Mouse (Mus musculus): ENCODE data around the gene Scd2. TPM values are rescaled to one million over a fixed set of nuclear protein-coding genes. Genes with fewer than 3 reads are reported as not detected.
"Not testable (repeated sequence)": the region's sequence is repeated elsewhere in the genome, so short reads cannot be mapped to it uniquely, and the experiment has no call there.

The Scd2 gene
- polyA plus RNA-seq, 1 experiment from 2014 or later, result 178 TPM

DNA sequence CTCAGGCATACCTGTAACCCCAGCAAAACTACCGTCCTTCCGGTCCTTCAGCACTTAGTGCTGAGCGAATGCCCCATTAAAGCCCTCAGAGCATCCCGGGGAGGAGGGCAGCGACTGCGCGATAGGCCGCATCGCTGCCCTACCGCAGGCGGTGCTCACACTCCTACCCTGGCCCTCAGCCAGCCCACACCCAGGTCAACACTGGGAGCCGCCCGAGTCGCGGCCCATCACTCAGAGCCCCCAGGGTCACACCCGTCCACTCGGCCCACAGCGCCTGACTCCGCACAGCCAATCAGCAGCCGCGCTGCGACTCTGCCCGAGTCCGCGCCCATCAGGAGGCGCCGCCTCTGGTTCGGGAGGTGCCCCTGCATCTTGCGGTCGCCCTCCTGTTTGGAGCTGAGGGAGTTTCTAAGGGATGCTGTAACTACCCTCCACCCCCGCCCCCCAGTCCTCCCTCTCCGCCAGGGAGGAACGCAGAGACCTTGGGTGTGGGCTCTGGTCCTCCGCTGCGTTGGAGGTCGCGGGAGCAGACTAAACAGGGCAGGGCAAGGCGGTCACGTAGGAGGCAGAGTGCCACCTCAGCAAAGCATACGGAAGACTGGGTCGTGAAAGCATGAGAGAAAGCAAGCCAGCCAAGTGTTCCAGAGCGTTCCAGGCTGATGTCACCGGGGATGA, 26.5 kb upstream of the Scd2 start:
- Histone ChIP-seq H3K36me3 (ENCODE audit: insufficient read depth, low read length) (no peaks in the 10 kb centered on the region), H3K4me3 (ENCODE audit: low read length) (peak overlapping the region; percentile 61), H3K27me3 (ENCODE audit: insufficient read depth, low read length) (no peaks in the 10 kb centered on the region), H3K9me3 (ENCODE audit: low read length) (no peaks in the 10 kb centered on the region), H3K4me1 (ENCODE audit: insufficient read depth, low read length) (peaks cover 13% of the 10 kb centered on the region; the same call in 1 of the 2 replicates), H3K27ac (ENCODE audit: low read length) (peak overlapping the region; percentile 95), H3K4me2 (replicated peaks; ENCODE audit: low read depth, low read length) (peak overlapping the region; percentile 84), H3K9ac (replicated peaks; ENCODE audit: low read length) (peak overlapping the region; percentile 86)
- under 1% methylated on average over 43 of the region's 43 CpGs for WGBS
- peak; percentile 98 for ATAC-seq (ENCODE audit: low FRiP score, low TSS enrichment)

DNA sequence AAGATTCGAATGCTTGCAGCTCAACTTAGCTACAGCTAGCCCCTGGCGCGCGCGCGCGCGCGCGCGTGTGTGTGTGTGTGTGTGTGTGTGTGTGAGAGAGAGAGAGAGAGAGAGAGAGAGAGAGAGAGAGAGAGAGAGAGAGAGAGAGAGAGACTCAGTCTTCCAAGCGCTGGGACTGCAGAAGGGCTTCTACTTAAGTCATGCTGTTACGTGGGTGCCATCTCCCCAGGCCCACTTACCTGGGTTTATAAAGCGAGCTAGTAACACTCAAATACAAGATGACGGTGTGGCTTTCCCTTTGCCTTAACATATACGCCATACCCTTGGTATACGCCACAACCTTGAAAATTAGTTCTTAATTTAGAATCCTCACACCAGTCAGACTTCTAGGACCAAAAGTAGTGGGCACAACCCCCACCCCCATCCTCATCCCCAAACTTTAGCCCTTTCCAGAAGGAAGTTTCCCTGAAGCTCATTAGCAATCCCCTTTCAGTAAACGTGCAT, 25.9 kb upstream of the Scd2 start:
- Histone ChIP-seq H3K4me2 (replicated peaks; ENCODE audit: low read depth, low read length) (peak overlapping the region; percentile 84), H3K9ac (replicated peaks; ENCODE audit: low read length) (peak overlapping the region; percentile 86), H3K36me3 (ENCODE audit: insufficient read depth, low read length) (no peaks in the 10 kb centered on the region), H3K27ac (ENCODE audit: low read length) (peak overlapping the region; percentile 95), H3K4me3 (ENCODE audit: low read length) (peak overlapping the region; percentile 61), H3K27me3 (ENCODE audit: insufficient read depth, low read length) (no peaks in the 10 kb centered on the region), H3K9me3 (ENCODE audit: low read length) (no peaks in the 10 kb centered on the region), H3K4me1 (ENCODE audit: insufficient read depth, low read length) (peaks cover 13% of the 10 kb centered on the region; the same call in 1 of the 2 replicates)
- 17% methylated on average over 12 of the region's 18 CpGs for WGBS
- 0 out of 2 replicates have a peak, but pooled peaks have one; percentile 0 for ATAC-seq (ENCODE audit: low FRiP score, low TSS enrichment)

DNA sequence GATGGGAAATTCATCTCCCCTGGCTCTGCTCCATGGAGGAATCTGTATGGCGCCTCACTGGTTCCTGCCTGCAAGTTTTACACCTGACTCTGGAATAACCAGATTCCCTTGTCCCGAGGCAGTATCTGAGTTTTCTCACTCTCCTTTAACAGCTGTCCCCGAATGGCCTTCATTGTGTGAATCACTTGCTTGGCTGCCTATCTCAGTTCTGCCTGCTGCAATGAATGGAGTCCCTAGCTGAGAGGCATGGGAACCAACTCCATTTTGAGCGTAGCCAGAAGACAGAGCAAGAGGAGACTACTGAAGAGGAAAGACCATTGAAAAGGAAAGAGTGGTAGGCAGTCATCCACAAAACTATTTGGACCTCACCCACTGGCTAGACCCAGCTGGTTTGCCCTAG, 19.8 kb upstream of the Scd2 start:
- Histone ChIP-seq H3K4me2 (replicated peaks; ENCODE audit: low read depth, low read length) (no peak overlapping the region), H3K9ac (replicated peaks; ENCODE audit: low read length) (no peak overlapping the region), H3K9me3 (ENCODE audit: low read length) (no peaks in the 10 kb centered on the region), H3K27me3 (ENCODE audit: insufficient read depth, low read length) (no peaks in the 10 kb centered on the region), H3K4me3 (ENCODE audit: low read length) (no peak overlapping the region), H3K27ac (ENCODE audit: low read length) (no peak overlapping the region), H3K4me1 (ENCODE audit: insufficient read depth, low read length) (no peaks in the 10 kb centered on the region), H3K36me3 (ENCODE audit: insufficient read depth, low read length) (no peaks in the 10 kb centered on the region)
- ATAC-seq (ENCODE audit: low FRiP score, low TSS enrichment), result 0 out of 2 replicates have a peak, but pooled peaks have one; percentile 4
- WGBS, result 75% methylated on average over 4 of the region's 4 CpGs

GRCm38 (mm10) chr19:44274452-44274851, 19.0 kb upstream of the Scd2 start:
- Histone ChIP-seq H3K9me3 (ENCODE audit: low read length) (no peaks in the 10 kb centered on the region), H3K9ac (replicated peaks; ENCODE audit: low read length) (no peak overlapping the region), H3K36me3 (ENCODE audit: insufficient read depth, low read length) (no peaks in the 10 kb centered on the region), H3K4me1 (ENCODE audit: insufficient read depth, low read length) (no peaks in the 10 kb centered on the region), H3K4me2 (replicated peaks; ENCODE audit: low read depth, low read length) (no peak overlapping the region), H3K27me3 (ENCODE audit: insufficient read depth, low read length) (no peaks in the 10 kb centered on the region), H3K27ac (ENCODE audit: low read length) (no peak overlapping the region), H3K4me3 (ENCODE audit: low read length) (no peak overlapping the region)
- no peak for ATAC-seq (ENCODE audit: low FRiP score, low TSS enrichment)
- WGBS, result 94% methylated on average over 4 of the region's 4 CpGs

GRCm38 (mm10) chr19:44275418-44275817, 18.1 kb upstream of the Scd2 start:
- ATAC-seq (ENCODE audit: low FRiP score, low TSS enrichment), result no peak
- no peak overlapping the region for H3K9ac ChIP-seq (replicated peaks; ENCODE audit: low read length)
- H3K4me1 ChIP-seq (ENCODE audit: insufficient read depth, low read length), result peaks cover 9% of the 10 kb centered on the region
- no peaks in the 10 kb centered on the region for H3K36me3 ChIP-seq (ENCODE audit: insufficient read depth, low read length)
- H3K9me3 ChIP-seq (ENCODE audit: low read length), result no peaks in the 10 kb centered on the region
- H3K4me3 ChIP-seq (ENCODE audit: low read length), result no peak overlapping the region
- WGBS, result 100% methylated on average over 1 of the region's 1 CpGs
- no peaks in the 10 kb centered on the region for H3K27me3 ChIP-seq (ENCODE audit: insufficient read depth, low read length)
- no peak overlapping the region for H3K4me2 ChIP-seq (replicated peaks; ENCODE audit: low read depth, low read length)
- H3K27ac ChIP-seq (ENCODE audit: low read length), result no peak overlapping the region

- WGBS, result 87% methylated on average over 5 of the region's 5 CpGs
- Histone ChIP-seq H3K9me3 (ENCODE audit: low read length) (no peaks in the 10 kb centered on the region), H3K4me1 (ENCODE audit: insufficient read depth, low read length) (peaks cover 23% of the 10 kb centered on the region), H3K4me3 (ENCODE audit: low read length) (no peak overlapping the region), H3K27ac (ENCODE audit: low read length) (no peak overlapping the region), H3K9ac (replicated peaks; ENCODE audit: low read length) (no peak overlapping the region), H3K27me3 (ENCODE audit: insufficient read depth, low read length) (no peaks in the 10 kb centered on the region), H3K4me2 (replicated peaks; ENCODE audit: low read depth, low read length) (no peak overlapping the region), H3K36me3 (ENCODE audit: insufficient read depth, low read length) (no peaks in the 10 kb centered on the region)
- ATAC-seq (ENCODE audit: low FRiP score, low TSS enrichment), result no peak
Observed at GRCm38 (mm10) chr19:44276861-44277260, 16.6 kb upstream of the Scd2 start.

GRCm38 (mm10) chr19:44277931-44278330, 15.5 kb upstream of the Scd2 start:
- Histone ChIP-seq H3K36me3 (ENCODE audit: insufficient read depth, low read length) (no peaks in the 10 kb centered on the region), H3K4me1 (ENCODE audit: insufficient read depth, low read length) (peaks cover 32% of the 10 kb centered on the region), H3K9ac (replicated peaks; ENCODE audit: low read length) (no peak overlapping the region), H3K4me2 (replicated peaks; ENCODE audit: low read depth, low read length) (no peak overlapping the region), H3K27ac (ENCODE audit: low read length) (no peak overlapping the region), H3K9me3 (ENCODE audit: low read length) (no peaks in the 10 kb centered on the region), H3K27me3 (ENCODE audit: insufficient read depth, low read length) (no peaks in the 10 kb centered on the region), H3K4me3 (ENCODE audit: low read length) (no peak overlapping the region)
- WGBS, result 87% methylated on average over 8 of the region's 8 CpGs
- no peak for ATAC-seq (ENCODE audit: low FRiP score, low TSS enrichment)

DNA sequence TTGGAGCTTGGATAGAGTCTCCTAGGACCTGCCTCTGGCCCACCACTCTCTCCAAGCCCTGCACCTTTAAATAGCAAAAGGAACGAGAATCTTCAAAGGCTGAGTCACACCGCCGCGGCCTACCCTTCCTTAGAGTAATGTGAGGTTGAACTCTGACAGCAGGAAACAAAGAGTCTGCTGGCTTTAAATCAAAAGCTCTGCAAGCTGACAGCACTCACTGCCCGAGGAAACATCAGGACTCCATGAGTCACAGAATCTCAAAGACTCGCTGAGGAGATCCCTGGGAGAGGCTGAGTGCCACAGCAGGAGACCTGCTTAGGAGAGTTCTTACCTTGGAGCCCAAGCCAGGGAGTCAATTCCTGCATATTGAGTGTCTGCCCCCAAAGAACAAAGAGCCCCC, 12.7 kb upstream of the Scd2 start:
- WGBS, result 5% methylated on average over 6 of the region's 6 CpGs
- Histone ChIP-seq H3K4me1 (ENCODE audit: insufficient read depth, low read length) (peaks cover 47% of the 10 kb centered on the region), H3K9me3 (ENCODE audit: low read length) (no peaks in the 10 kb centered on the region), H3K36me3 (ENCODE audit: insufficient read depth, low read length) (no peaks in the 10 kb centered on the region), H3K4me3 (ENCODE audit: low read length) (no peak overlapping the region), H3K9ac (replicated peaks; ENCODE audit: low read length) (peak overlapping the region; percentile 45; the same call in 1 of the 2 replicates), H3K27me3 (ENCODE audit: insufficient read depth, low read length) (no peaks in the 10 kb centered on the region), H3K27ac (ENCODE audit: low read length) (peak overlapping the region; percentile 85), H3K4me2 (replicated peaks; ENCODE audit: low read depth, low read length) (no peak overlapping the region)
- ATAC-seq (ENCODE audit: low FRiP score, low TSS enrichment), result no peak

GRCm38 (mm10) chr19:44281825-44282447, 11.5 kb upstream of the Scd2 start:
- not testable (repeated sequence) for H3K4me2 ChIP-seq (replicated peaks; ENCODE audit: low read depth, low read length); ATAC-seq (ENCODE audit: low FRiP score, low TSS enrichment); H3K9ac ChIP-seq (replicated peaks; ENCODE audit: low read length); H3K9me3 ChIP-seq (ENCODE audit: low read length); H3K4me3 ChIP-seq (ENCODE audit: low read length); H3K27me3 ChIP-seq (ENCODE audit: insufficient read depth, low read length); H3K36me3 ChIP-seq (ENCODE audit: insufficient read depth, low read length)
- Histone ChIP-seq H3K4me1 (ENCODE audit: insufficient read depth, low read length) (peaks cover 53% of the 10 kb centered on the region), H3K27ac (ENCODE audit: low read length) (peak overlapping the region; percentile 44; the same call in 1 of the 2 replicates)
- 40% methylated on average over 1 of the region's 1 CpGs for WGBS
